Mouse (Mus musculus): ENCODE results near the gene Slc22a13. TPM values are rescaled to one million over a fixed set of nuclear protein-coding genes. Genes with fewer than 3 reads are reported as not detected.
"Not testable (repeated sequence)": the region's sequence is repeated elsewhere in the genome, so short reads cannot be mapped to it uniquely, and the experiment has no call there.

Slc22a13 gene
- polyA plus RNA-seq, 1 experiment = 0.23 TPM

GRCm38 (mm10) chr9:119230829-119231228 is 21.9 kb upstream of the Slc22a13 start:
- TF ChIP-seq CTCF (IDR thresholded peaks at IDR 0.05; ENCODE audit: borderline replicate concordance, control insufficient read depth, extremely low read depth, insufficient read depth, low read length, poor library complexity) (no peak), POLR2A (IDR thresholded peaks at IDR 0.05; ENCODE audit: control insufficient read depth, extremely low read depth, insufficient read depth, low read length, poor library complexity) (no peak)
- H3K4me3 ChIP-seq (ENCODE audit: control insufficient read depth, insufficient read depth, low read length) = no peak overlapping the region
- no peaks in the 10 kb centered on the region for H3K4me1 ChIP-seq (replicated peaks; ENCODE audit: control insufficient read depth, insufficient read depth, low read length)
- no peaks in the 10 kb centered on the region for H3K27me3 ChIP-seq (ENCODE audit: control insufficient read depth, insufficient read depth, low read length)
- WGBS = 93% methylated on average over 2 of the region's 2 CpGs
- H3K36me3 ChIP-seq (ENCODE audit: control insufficient read depth, insufficient read depth, low read length) = no peaks in the 10 kb centered on the region
- no peak overlapping the region for H3K27ac ChIP-seq (ENCODE audit: control insufficient read depth, insufficient read depth, low read length)
- no peak for DNase-seq

- no peak for DNase-seq
- Histone ChIP-seq H3K27me3 (ENCODE audit: control insufficient read depth, insufficient read depth, low read length) (no peaks in the 10 kb centered on the region), H3K36me3 (ENCODE audit: control insufficient read depth, insufficient read depth, low read length) (no peaks in the 10 kb centered on the region), H3K27ac (ENCODE audit: control insufficient read depth, insufficient read depth, low read length) (no peak overlapping the region), H3K4me3 (ENCODE audit: control insufficient read depth, insufficient read depth, low read length) (no peak overlapping the region), H3K4me1 (replicated peaks; ENCODE audit: control insufficient read depth, insufficient read depth, low read length) (no peaks in the 10 kb centered on the region)
- 79% methylated on average over 4 of the region's 4 CpGs for WGBS
- TF ChIP-seq CTCF (IDR thresholded peaks at IDR 0.05; ENCODE audit: borderline replicate concordance, control insufficient read depth, extremely low read depth, insufficient read depth, low read length, poor library complexity) = no peak
- TF ChIP-seq POLR2A (IDR thresholded peaks at IDR 0.05; ENCODE audit: control insufficient read depth, extremely low read depth, insufficient read depth, low read length, poor library complexity) = no peak
These were observed 11.4 kb upstream of the Slc22a13 start for GRCm38 (mm10) chr9:119220249-119220648.

DNA sequence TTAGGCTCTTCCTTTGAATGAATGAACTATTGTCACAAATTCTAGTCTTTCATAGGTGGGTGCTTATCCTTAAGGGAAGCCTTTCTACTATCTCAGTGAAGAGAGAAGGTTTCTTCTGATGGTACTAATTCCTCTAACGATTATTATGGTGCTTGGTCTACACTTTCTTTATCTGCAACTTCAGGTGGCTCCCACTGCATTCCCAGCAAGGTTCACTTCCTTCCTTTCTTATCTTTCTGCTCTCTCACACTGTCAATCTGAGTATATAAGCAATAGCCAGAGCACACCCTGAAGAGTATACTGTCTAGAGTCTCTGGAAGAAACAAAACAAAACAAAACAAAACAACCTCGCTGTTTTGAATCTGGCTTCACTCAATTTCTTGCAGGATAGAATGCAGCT is 10.8 kb upstream of the Slc22a13 start:
- WGBS = 79% methylated on average over 2 of the region's 2 CpGs
- no peak for DNase-seq
- H3K4me3 ChIP-seq (ENCODE audit: control insufficient read depth, insufficient read depth, low read length) = no peak overlapping the region
- H3K4me1 ChIP-seq (replicated peaks; ENCODE audit: control insufficient read depth, insufficient read depth, low read length) = no peaks in the 10 kb centered on the region
- no peak overlapping the region for H3K27ac ChIP-seq (ENCODE audit: control insufficient read depth, insufficient read depth, low read length)
- H3K36me3 ChIP-seq (ENCODE audit: control insufficient read depth, insufficient read depth, low read length) = no peaks in the 10 kb centered on the region
- no peak for TF ChIP-seq CTCF (IDR thresholded peaks at IDR 0.05; ENCODE audit: borderline replicate concordance, control insufficient read depth, extremely low read depth, insufficient read depth, low read length, poor library complexity)
- no peak for TF ChIP-seq POLR2A (IDR thresholded peaks at IDR 0.05; ENCODE audit: control insufficient read depth, extremely low read depth, insufficient read depth, low read length, poor library complexity)
- no peaks in the 10 kb centered on the region for H3K27me3 ChIP-seq (ENCODE audit: control insufficient read depth, insufficient read depth, low read length)

- not testable (repeated sequence) for H3K36me3 ChIP-seq (ENCODE audit: control insufficient read depth, insufficient read depth, low read length); H3K4me3 ChIP-seq (ENCODE audit: control insufficient read depth, insufficient read depth, low read length); H3K4me1 ChIP-seq (replicated peaks; ENCODE audit: control insufficient read depth, insufficient read depth, low read length); DNase-seq; H3K27me3 ChIP-seq (ENCODE audit: control insufficient read depth, insufficient read depth, low read length); H3K27ac ChIP-seq (ENCODE audit: control insufficient read depth, insufficient read depth, low read length)
- 99% methylated on average over 2 of the region's 2 CpGs for WGBS
These were observed 6.4 kb upstream of the Slc22a13 start for GRCm38 (mm10) chr9:119215341-119215740.

DNA sequence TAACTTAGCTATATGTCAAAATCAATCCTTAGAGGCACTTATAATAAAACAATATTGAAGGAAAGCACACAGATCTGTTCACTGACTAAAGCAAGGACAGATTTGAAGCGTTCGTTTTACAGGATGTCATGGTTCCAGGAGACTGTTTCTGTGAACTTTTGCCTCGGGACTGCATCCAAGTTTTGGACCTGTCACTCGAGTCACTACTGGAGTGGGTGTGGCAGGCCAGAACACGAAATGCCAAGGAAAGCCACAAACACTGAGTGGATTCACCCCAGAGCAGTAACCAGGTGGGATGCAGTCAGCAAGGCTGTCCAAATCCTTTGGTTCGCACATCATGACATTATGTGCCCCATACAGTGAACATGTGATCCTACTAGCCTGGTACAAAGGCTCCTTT is 5.7 kb upstream of the Slc22a13 start:
- WGBS = 93% methylated on average over 6 of the region's 6 CpGs
- DNase-seq = no peak
- no peaks in the 10 kb centered on the region for H3K36me3 ChIP-seq (ENCODE audit: control insufficient read depth, insufficient read depth, low read length)
- no peaks in the 10 kb centered on the region for H3K27me3 ChIP-seq (ENCODE audit: control insufficient read depth, insufficient read depth, low read length)
- no peak for TF ChIP-seq CTCF (IDR thresholded peaks at IDR 0.05; ENCODE audit: borderline replicate concordance, control insufficient read depth, extremely low read depth, insufficient read depth, low read length, poor library complexity)
- no peak for TF ChIP-seq POLR2A (IDR thresholded peaks at IDR 0.05; ENCODE audit: control insufficient read depth, extremely low read depth, insufficient read depth, low read length, poor library complexity)
- H3K4me3 ChIP-seq (ENCODE audit: control insufficient read depth, insufficient read depth, low read length) = no peak overlapping the region
- no peaks in the 10 kb centered on the region for H3K4me1 ChIP-seq (replicated peaks; ENCODE audit: control insufficient read depth, insufficient read depth, low read length)
- no peak overlapping the region for H3K27ac ChIP-seq (ENCODE audit: control insufficient read depth, insufficient read depth, low read length)

DNA sequence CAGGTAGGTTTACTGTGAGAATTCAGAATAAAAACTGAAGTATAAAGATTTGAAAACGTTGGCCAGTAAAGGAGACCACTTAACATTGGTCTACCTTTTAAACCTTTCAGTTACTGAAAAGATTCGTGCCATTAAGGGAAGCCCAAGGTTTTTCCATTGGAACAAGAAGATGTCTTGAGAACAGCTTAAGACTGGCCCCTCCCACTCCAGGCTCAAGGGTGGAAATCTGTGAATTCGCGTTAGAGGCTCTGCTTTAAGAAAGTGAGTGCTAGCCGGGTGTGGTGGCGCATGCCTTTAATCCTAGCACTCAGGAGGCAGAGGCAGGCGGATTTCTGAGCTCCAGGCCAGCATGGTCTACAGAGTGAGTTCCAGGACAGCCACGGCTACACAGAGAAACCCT is 4.1 kb upstream of the Slc22a13 start:
- WGBS = 85% methylated on average over 8 of the region's 8 CpGs
- Histone ChIP-seq H3K36me3 (ENCODE audit: control insufficient read depth, insufficient read depth, low read length) (no peaks in the 10 kb centered on the region), H3K27ac (ENCODE audit: control insufficient read depth, insufficient read depth, low read length) (no peak overlapping the region), H3K4me3 (ENCODE audit: control insufficient read depth, insufficient read depth, low read length) (no peak overlapping the region), H3K4me1 (replicated peaks; ENCODE audit: control insufficient read depth, insufficient read depth, low read length) (no peaks in the 10 kb centered on the region), H3K27me3 (ENCODE audit: control insufficient read depth, insufficient read depth, low read length) (no peaks in the 10 kb centered on the region)
- DNase-seq = no peak
- no peak for TF ChIP-seq POLR2A (IDR thresholded peaks at IDR 0.05; ENCODE audit: control insufficient read depth, extremely low read depth, insufficient read depth, low read length, poor library complexity)
- no peak for TF ChIP-seq CTCF (IDR thresholded peaks at IDR 0.05; ENCODE audit: borderline replicate concordance, control insufficient read depth, extremely low read depth, insufficient read depth, low read length, poor library complexity)

DNA sequence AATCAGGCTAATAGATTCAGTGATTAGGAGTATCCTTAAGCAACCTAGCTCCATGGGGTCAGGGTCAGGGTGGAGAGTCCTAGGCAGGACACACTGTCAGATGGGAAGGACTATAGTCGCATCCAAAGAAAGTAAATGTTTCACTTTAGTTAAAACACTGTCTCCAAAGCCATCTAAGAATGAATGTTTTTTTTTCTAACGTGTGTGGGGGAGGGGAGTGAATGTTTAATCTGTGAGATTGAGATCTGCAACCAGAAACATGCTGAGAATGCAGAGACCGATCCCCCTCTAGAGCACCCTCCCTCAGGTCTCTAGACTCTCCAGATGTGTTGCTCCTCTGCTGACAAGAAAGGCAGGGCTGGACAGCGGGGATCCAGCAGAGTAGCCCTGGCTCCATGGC is 1.8 kb downstream of the Slc22a13 start:
- H3K4me1 ChIP-seq (replicated peaks; ENCODE audit: control insufficient read depth, insufficient read depth, low read length) = no peaks in the 10 kb centered on the region
- DNase-seq = no peak
- H3K36me3 ChIP-seq (ENCODE audit: control insufficient read depth, insufficient read depth, low read length) = no peaks in the 10 kb centered on the region
- H3K4me3 ChIP-seq (ENCODE audit: control insufficient read depth, insufficient read depth, low read length) = no peak overlapping the region
- no peak for TF ChIP-seq CTCF (IDR thresholded peaks at IDR 0.05; ENCODE audit: borderline replicate concordance, control insufficient read depth, extremely low read depth, insufficient read depth, low read length, poor library complexity)
- no peak for TF ChIP-seq POLR2A (IDR thresholded peaks at IDR 0.05; ENCODE audit: control insufficient read depth, extremely low read depth, insufficient read depth, low read length, poor library complexity)
- 75% methylated on average over 4 of the region's 4 CpGs for WGBS
- H3K27ac ChIP-seq (ENCODE audit: control insufficient read depth, insufficient read depth, low read length) = no peak overlapping the region
- no peaks in the 10 kb centered on the region for H3K27me3 ChIP-seq (ENCODE audit: control insufficient read depth, insufficient read depth, low read length)
